Mouse (Mus musculus) erythroblast, embryonic 14.5 days (primary cell): ENCODE measurements around the gene Hapln4. TPM values are rescaled to one million over a fixed set of nuclear protein-coding genes. Genes with fewer than 3 reads are reported as not detected.

Experiments used
- H3K27me3 ChIP-seq: 2 replicates; pipeline ENCODE4 v1.6.1; 2012; ENCODE audit warnings: inconsistent platforms; ENCODE audit not compliant: control insufficient read depth
- H3K36me3 ChIP-seq: 2 replicates; pipeline ENCODE4 v1.6.1; 2012; ENCODE audit warnings: mild to moderate bottlenecking, inconsistent platforms; ENCODE audit not compliant: control insufficient read depth
- H3K4me1 ChIP-seq: 2 replicates; pipeline ENCODE4 v1.6.1; 2012; ENCODE audit warnings: inconsistent platforms; ENCODE audit not compliant: control insufficient read depth
- H3K4me3 ChIP-seq: replicated peaks from 2 replicates; pipeline ENCODE3; 2012; ENCODE audit warnings: moderate library complexity, mild to moderate bottlenecking, inconsistent platforms
- H3K9me3 ChIP-seq: 2 replicates; pipeline ENCODE4 v1.6.1; 2012; ENCODE audit warnings: low read length, inconsistent platforms, mixed read lengths; ENCODE audit not compliant: control insufficient read depth
- GATA1 ChIP-seq: IDR thresholded peaks from 2 replicates; pipeline ENCODE4 v1.6.1; 2012; ENCODE audit warnings: low read length, inconsistent platforms, mixed read lengths
- TAL1 ChIP-seq: IDR thresholded peaks from 3 replicates; pipeline ENCODE4 v1.6.1; 2012; ENCODE audit warnings: low read length, inconsistent platforms, mixed read lengths
- polyA plus RNA-seq: library from polyadenylated mRNA; stranded (reverse); fragments of >175 nt; gene quantifications from 2 replicates; pipeline ENCODE4 v1.2.3, GENCODE M21; 2012

Hapln4 gene
- polyA plus RNA-seq, 1 experiment = not detected

DNA sequence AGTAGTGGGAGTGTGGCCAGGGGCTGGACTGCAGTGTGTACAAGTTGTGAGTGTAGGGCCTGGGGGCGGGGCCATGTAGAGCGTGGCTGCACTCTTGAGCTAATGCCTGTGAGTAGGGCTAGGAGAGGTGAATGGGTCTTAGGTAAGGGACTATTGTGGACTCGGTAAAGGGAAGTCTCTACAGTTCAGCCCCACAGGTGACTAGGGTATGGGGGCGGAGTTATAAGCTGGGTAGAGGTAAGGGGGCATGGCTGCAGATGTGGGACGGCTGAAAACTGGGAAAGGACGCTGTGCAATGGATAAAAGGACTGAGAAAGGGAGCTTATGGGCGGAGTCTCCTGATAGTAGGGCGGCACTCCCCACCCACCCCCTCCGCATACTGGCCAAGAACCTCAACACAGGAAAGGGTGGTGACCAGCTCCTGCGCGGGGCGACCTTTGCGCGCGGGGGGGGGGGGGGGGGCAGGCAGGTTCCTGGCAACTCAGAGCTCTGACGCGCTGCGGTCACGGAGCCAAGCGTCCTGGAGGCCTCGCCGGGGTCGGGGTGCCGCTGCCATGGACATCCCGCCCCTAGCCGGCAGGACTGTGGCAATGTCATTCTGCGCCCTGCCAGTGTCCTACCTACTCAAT lies 10.7 kb upstream of the Hapln4 start, which contains the start of gene Tm6sf2:
TSS of gene Tm6sf2 (plus strand) at position 484 of the 629 bp plus-strand sequence.
- peaks cover 45% of the 10 kb centered on the region for H3K36me3 ChIP-seq
- TF ChIP-seq TAL1 = no peak
- TF ChIP-seq GATA1 = no peak
- H3K4me3 ChIP-seq = peak within 1 kb of the TSS; percentile 39
- peaks cover 13% of the 10 kb centered on the region for H3K4me1 ChIP-seq
- 0 out of 2 replicates have a peak, but pooled peaks cover 2% of the 10 kb centered on the region for H3K27me3 ChIP-seq
- H3K9me3 ChIP-seq = no peaks in the 10 kb centered on the region

DNA sequence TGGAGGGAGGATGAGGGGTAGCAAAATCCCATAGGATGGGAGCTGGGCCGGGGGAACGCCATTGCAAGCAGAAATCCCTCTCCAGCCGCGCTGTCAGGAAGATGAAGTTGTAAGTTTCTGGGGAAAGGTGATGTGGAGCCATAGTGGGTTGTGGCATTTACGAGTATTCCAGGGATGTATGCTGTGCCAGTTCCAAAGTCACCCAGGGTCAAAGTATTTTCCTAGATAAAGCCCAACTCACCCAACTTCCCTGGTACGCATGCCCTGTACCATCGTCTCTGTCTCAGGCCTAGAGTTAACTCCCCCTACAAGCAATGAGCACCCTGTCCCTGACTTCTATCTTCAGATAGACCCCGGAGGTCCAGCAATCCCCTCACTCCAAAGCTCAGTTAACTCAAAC lies 10.1 kb upstream of the Hapln4 start:
- Histone ChIP-seq H3K4me3 (peak overlapping the region; percentile 39), H3K27me3 (0 out of 2 replicates have a peak, but pooled peaks cover 2% of the 10 kb centered on the region), H3K36me3 (peaks cover 40% of the 10 kb centered on the region), H3K4me1 (peaks cover 13% of the 10 kb centered on the region), H3K9me3 (no peaks in the 10 kb centered on the region)
- no peak for TF ChIP-seq TAL1
- TF ChIP-seq GATA1 = no peak

DNA sequence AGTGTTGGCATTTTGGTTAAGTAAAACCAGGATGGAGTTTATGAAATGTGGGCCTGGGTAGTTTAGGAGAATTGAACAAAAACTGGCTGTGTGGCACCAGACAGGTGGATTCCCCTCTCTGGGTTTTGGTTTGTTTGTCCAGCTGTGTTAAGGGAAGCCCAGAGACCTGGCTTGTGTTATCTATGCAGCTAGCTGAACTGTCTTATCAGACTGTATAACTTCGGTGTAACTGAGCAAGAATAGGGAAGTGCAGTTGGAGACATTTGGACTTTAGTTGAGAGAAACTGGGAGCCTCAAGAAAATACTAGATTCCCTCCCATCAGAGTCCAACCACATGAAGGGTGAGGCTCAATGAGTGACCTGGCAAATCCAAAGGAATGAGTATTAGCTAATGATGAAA lies 9.6 kb upstream of the Hapln4 start:
- TF ChIP-seq TAL1 (no peak), GATA1 (no peak)
- Histone ChIP-seq H3K27me3 (0 out of 2 replicates have a peak, but pooled peaks cover 2% of the 10 kb centered on the region), H3K9me3 (no peaks in the 10 kb centered on the region), H3K4me1 (peaks cover 13% of the 10 kb centered on the region), H3K4me3 (no peak overlapping the region), H3K36me3 (peaks cover 35% of the 10 kb centered on the region)

DNA sequence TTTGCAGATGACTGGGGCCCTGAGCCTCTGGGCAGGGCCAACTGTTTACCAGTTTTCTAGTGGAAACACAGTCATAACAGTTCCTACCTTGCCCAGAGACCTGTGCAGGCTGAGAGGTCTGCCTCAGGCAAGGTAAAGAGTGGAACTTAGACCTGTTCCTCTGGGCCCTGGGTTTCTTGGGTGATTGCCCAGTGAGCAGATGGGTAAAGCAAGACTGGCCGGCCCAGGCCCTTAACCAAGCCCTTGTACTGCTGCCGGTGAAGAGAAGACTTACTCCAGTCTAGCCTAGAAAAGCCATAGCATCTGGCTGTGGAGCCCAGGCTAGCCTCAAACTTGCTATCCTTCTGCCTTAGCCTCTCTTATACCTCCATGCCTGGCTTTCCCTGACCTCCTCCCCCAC lies 1.3 kb upstream of the Hapln4 start:
- H3K27me3 ChIP-seq = peaks cover 60% of the 10 kb centered on the region
- no peak overlapping the region for H3K4me3 ChIP-seq
- H3K4me1 ChIP-seq = no peaks in the 10 kb centered on the region
- H3K36me3 ChIP-seq = no peaks in the 10 kb centered on the region
- no peak for TF ChIP-seq TAL1
- no peak for TF ChIP-seq GATA1
- no peaks in the 10 kb centered on the region; the same call in 1 of the 2 replicates for H3K9me3 ChIP-seq

DNA sequence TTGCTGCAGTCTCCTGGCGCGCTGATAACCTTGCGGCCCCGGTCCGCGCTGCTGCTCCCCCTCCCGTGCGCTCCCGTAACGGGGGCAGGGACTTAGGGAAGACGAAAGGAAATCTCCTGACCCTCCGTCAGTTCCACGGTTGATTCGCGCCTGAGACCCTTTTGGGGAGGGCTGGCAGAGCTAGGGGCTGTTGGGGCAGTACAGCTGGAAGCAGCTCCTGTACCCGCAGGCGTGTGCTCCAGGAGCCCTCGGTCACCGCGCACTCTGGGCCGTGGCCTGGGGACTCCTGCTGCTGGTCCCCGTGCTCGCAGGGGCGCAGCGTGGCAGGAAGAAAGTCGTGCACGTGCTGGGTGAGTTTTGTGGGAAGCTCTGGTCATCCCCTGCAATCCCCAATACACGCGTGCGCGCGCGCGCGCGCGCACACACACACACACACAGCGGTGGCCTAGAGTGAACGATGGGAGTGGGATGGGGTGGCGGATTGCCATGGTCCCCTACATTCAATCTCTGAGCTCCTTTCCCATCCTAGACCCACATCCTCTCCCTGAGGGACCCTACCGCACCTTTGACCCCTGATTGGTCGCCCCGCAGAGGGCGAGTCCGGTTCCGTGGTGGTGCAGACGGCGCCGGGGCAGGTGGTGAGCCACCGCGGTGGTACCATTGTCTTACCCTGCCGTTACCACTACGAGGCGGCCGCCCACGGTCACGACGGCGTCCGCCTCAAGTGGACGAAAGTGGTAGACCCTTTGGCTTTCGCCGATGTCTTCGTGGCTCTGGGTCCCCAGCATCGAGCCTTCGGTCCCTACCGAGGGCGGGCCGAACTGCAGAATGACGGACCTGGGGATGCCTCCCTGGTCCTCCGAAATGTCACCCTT lies 1.2 kb downstream of the Hapln4 start:
- TF ChIP-seq GATA1 (no peak), TAL1 (no peak)

DNA sequence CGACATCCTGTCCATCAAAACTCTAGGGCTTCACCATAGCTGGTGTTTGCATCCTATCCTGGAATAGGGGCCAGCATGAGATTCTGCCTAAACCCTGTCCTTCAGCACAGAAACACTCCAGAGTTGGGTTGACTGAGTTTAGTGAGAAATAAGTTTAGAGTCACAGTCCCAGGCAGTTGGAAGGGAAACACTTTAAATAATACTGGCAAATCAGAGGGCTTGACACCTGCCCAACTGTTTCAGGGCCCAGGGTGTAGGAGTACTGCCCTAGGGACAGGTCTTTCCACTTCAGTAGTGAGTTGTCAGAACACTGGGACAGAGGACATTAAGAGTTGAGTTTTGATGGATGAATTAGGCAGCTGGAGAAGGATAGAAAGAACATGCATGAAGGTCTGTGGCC lies 2.9 kb downstream of the Hapln4 start:
- no peaks in the 10 kb centered on the region; the same call in 1 of the 2 replicates for H3K9me3 ChIP-seq
- H3K36me3 ChIP-seq = no peaks in the 10 kb centered on the region
- TF ChIP-seq GATA1 (no peak), TAL1 (no peak)
- H3K4me1 ChIP-seq = no peaks in the 10 kb centered on the region
- no peak overlapping the region for H3K4me3 ChIP-seq
- H3K27me3 ChIP-seq = peaks cover 92% of the 10 kb centered on the region

More for the DNA sequence above, 1.2 kb downstream of the Hapln4 start:
- Histone ChIP-seq H3K9me3 (no peaks in the 10 kb centered on the region; the same call in 1 of the 2 replicates), H3K4me3 (peak overlapping the region; percentile 13), H3K36me3 (no peaks in the 10 kb centered on the region), H3K27me3 (peaks cover 83% of the 10 kb centered on the region), H3K4me1 (no peaks in the 10 kb centered on the region)

DNA sequence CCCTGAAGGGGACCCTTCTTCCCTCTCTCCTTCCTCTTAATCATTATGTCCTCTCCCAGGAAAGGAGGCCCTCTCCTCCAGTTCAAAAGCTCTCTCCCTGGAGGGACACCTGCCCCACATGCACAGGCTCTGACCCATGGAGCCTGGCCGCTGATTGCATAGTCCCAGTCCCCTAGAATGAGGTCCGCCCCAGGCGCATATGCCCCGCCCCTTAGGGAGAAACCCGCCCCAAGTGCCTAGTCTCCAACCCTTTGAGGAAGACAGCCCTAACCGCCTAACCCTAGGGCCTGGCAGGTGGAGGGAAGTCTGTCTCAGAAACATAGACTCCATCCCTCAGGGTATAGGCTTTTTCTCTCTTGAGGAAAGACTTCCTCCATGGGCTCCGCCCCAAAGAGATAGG lies 4.0 kb downstream of the Hapln4 start:
- peaks cover 83% of the 10 kb centered on the region for H3K27me3 ChIP-seq
- no peak overlapping the region for H3K4me3 ChIP-seq
- no peak for TF ChIP-seq GATA1
- TF ChIP-seq TAL1 = no peak
- no peaks in the 10 kb centered on the region; the same call in 1 of the 2 replicates for H3K9me3 ChIP-seq
- no peaks in the 10 kb centered on the region for H3K4me1 ChIP-seq
- no peaks in the 10 kb centered on the region for H3K36me3 ChIP-seq

DNA sequence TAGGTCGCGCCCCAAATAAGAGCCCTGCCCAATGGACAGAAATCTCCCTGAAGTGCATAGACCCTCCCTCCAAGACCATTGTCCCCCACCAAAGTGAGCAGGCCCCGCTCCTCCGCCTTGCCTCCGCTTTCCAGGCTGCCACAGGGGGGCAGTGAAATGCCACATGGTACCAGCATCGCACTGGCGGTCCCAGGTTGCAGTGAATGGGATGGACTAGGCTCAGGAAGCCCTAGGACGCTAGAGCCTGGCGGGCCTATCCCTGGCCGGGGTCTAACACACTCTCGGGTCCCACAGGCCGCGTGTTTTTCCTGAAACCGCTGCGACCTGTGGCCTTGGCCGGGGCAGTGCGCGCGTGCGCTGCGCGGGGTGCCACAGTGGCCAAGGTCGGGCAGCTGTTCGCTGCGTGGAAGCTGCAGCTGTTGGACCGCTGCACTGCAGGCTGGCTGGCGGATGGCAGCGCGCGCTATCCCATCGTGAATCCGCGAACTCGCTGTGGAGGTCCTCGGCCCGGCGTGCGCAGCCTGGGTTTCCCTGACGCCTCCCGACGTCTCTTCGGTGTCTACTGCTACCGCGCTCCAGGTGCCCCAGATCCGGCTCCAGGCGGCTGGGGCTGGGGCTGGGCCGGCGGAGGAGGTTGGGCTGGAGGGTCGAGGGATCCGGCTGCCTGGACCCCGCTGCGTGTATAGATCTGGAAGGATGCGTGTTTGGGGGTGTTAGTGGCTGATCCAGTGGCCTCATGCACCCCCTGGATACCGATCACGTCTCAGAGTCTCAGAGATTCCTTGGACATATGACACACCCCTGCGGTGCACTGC lies 4.8 kb downstream of the Hapln4 start:
- Histone ChIP-seq H3K4me1 (no peaks in the 10 kb centered on the region), H3K9me3 (no peaks in the 10 kb centered on the region; the same call in 1 of the 2 replicates), H3K4me3 (no peak overlapping the region), H3K36me3 (no peaks in the 10 kb centered on the region), H3K27me3 (peaks cover 76% of the 10 kb centered on the region)
- TF ChIP-seq GATA1 = no peak
- TF ChIP-seq TAL1 = no peak
